Mouse (Mus musculus) midbrain, embryonic 16.5 days (tissue): ENCODE measurements around the gene Nup214. TPM values are rescaled to one million over a fixed set of nuclear protein-coding genes. Genes with fewer than 3 reads are reported as not detected.
"Not testable (repeated sequence)": the region's sequence is repeated elsewhere in the genome, so short reads cannot be mapped to it uniquely, and the experiment has no call there.

Source experiments
- ATAC-seq: fragments of 200-750 bp; cut with Nextera tagmentation; 2 replicates; pipeline ENCODE4 v1.8.0; 2017; ENCODE audit warnings: moderate TSS enrichment
- H3K27ac ChIP-seq: fragments of 300-500 bp; sonication (generic); 2 replicates; pipeline ENCODE4 v1.5.1; 2014; ENCODE audit warnings: mild to moderate bottlenecking, low read length, mixed read lengths
- H3K27me3 ChIP-seq: fragments of 300-500 bp; sonication (generic); 2 replicates; pipeline ENCODE4 v1.6.1; 2014; ENCODE audit warnings: low read depth, low read length, mixed read lengths; ENCODE audit not compliant: control insufficient read depth, insufficient read depth
- H3K36me3 ChIP-seq: fragments of 300-500 bp; sonication (generic); 2 replicates; pipeline ENCODE4 v1.6.1; 2014; ENCODE audit warnings: mild to moderate bottlenecking, low read length, moderate library complexity, mixed read lengths; ENCODE audit not compliant: control insufficient read depth, insufficient read depth
- H3K4me1 ChIP-seq: fragments of 300-500 bp; sonication (generic); 2 replicates; pipeline ENCODE4 v1.6.1; 2014; ENCODE audit warnings: mild to moderate bottlenecking, low read length, mixed read lengths; ENCODE audit not compliant: control insufficient read depth, insufficient read depth
- H3K4me2 ChIP-seq: fragments of 300-500 bp; sonication (generic); 2 replicates; pipeline ENCODE4 v1.6.1; 2014; ENCODE audit warnings: mild to moderate bottlenecking, low read length, mixed read lengths
- H3K4me3 ChIP-seq: fragments of 300-500 bp; sonication (generic); 2 replicates; pipeline ENCODE4 v1.5.1; 2014; ENCODE audit warnings: low read depth, mild to moderate bottlenecking, low read length, moderate library complexity, mixed read lengths
- H3K9ac ChIP-seq: fragments of 300-500 bp; sonication (generic); 2 replicates; pipeline ENCODE4 v1.6.1; 2014; ENCODE audit warnings: low read depth, low read length, mixed read lengths
- H3K9me3 ChIP-seq: fragments of 300-500 bp; sonication (generic); replicated peaks from 2 replicates; pipeline ENCODE4 v1.6.1; 2014; ENCODE audit warnings: mild to moderate bottlenecking, low read length, mixed read lengths; ENCODE audit not compliant: control insufficient read depth, poor library complexity, severe bottlenecking
- WGBS: fragments of 180-500 bp; shearing (Covaris S2); extraction: QIAGEN DNeasy Blood & Tissue Kit; methylation state at CpG from one replicate; pipeline ENCODE4 v1.1.7; 2014; 5-methylcytosine and 5-hydroxymethylcytosine counted together
- polyA plus RNA-seq: library from polyadenylated mRNA; unstranded; fragments of >200 nt; fragmentation: Nextera tagmentation; extraction: Ambion mirVana; gene quantifications from 2 replicates; pipeline ENCODE4 v1.2.1, GENCODE M21; 2015

The Nup214 gene
- polyA plus RNA-seq, 1 experiment from 2014 or later, result 63.9 TPM

GRCm38 (mm10) chr2:32019704-32020103 lies 45.5 kb downstream of the Nup214 start:
- no peak overlapping the region for H3K9ac ChIP-seq
- H3K4me1 ChIP-seq, result no peaks in the 10 kb centered on the region
- WGBS, result 82% methylated on average over 4 of the region's 4 CpGs
- H3K36me3 ChIP-seq, result peaks cover 54% of the 10 kb centered on the region
- H3K4me3 ChIP-seq, result no peak overlapping the region
- no peak for ATAC-seq
- H3K27me3 ChIP-seq, result no peaks in the 10 kb centered on the region
- no peak overlapping the region for H3K4me2 ChIP-seq
- H3K27ac ChIP-seq, result no peak overlapping the region
- H3K9me3 ChIP-seq, result no peaks in the 10 kb centered on the region

GRCm38 (mm10) chr2:32020229-32020628 lies 46.0 kb downstream of the Nup214 start:
- no peak for ATAC-seq
- Histone ChIP-seq H3K9me3 (no peaks in the 10 kb centered on the region), H3K36me3 (peaks cover 53% of the 10 kb centered on the region), H3K4me3 (no peak overlapping the region), H3K27ac (no peak overlapping the region), H3K4me1 (no peaks in the 10 kb centered on the region), H3K9ac (no peak overlapping the region), H3K27me3 (no peaks in the 10 kb centered on the region), H3K4me2 (no peak overlapping the region)
- WGBS, result 96% methylated on average over 5 of the region's 5 CpGs

- Histone ChIP-seq H3K27me3 (no peaks in the 10 kb centered on the region), H3K36me3 (peaks cover 47% of the 10 kb centered on the region), H3K4me2 (no peak overlapping the region), H3K27ac (no peak overlapping the region), H3K9ac (no peak overlapping the region), H3K4me1 (no peaks in the 10 kb centered on the region), H3K4me3 (no peak overlapping the region), H3K9me3 (no peaks in the 10 kb centered on the region)
- ATAC-seq, result no peak
- WGBS, result 90% methylated on average over 4 of the region's 4 CpGs
Observed at GRCm38 (mm10) chr2:32024372-32024771, 50.1 kb downstream of the Nup214 start.

- H3K4me2 ChIP-seq, result no peak overlapping the region
- H3K9me3 ChIP-seq, result no peaks in the 10 kb centered on the region
- no peak overlapping the region for H3K4me3 ChIP-seq
- H3K36me3 ChIP-seq, result peaks cover 49% of the 10 kb centered on the region
- H3K27me3 ChIP-seq, result no peaks in the 10 kb centered on the region
- H3K4me1 ChIP-seq, result no peaks in the 10 kb centered on the region
- H3K9ac ChIP-seq, result no peak overlapping the region
- no peak for ATAC-seq
- no peak overlapping the region for H3K27ac ChIP-seq
- whole genome bisulfite sequencing, result 89% methylated on average over 3 of the region's 3 CpGs
Observed at GRCm38 (mm10) chr2:32029636-32030035, 55.4 kb downstream of the Nup214 start.

- H3K27me3 ChIP-seq, result no peaks in the 10 kb centered on the region
Observed at GRCm38 (mm10) chr2:32033436-32033835, 59.2 kb downstream of the Nup214 start.

GRCm38 (mm10) chr2:32034206-32034605 lies 60.0 kb downstream of the Nup214 start:
- Histone ChIP-seq H3K4me2 (no peak overlapping the region), H3K4me3 (no peak overlapping the region), H3K27ac (no peak overlapping the region), H3K9me3 (no peaks in the 10 kb centered on the region), H3K27me3 (no peaks in the 10 kb centered on the region), H3K36me3 (peaks cover 54% of the 10 kb centered on the region), H3K9ac (no peak overlapping the region), H3K4me1 (no peaks in the 10 kb centered on the region)
- 98% methylated on average over 6 of the region's 6 CpGs for WGBS
- no peak for ATAC-seq

More at GRCm38 (mm10) chr2:32033436-32033835, 59.2 kb downstream of the Nup214 start:
- Histone ChIP-seq H3K9ac (no peak overlapping the region), H3K27ac (no peak overlapping the region), H3K36me3 (peaks cover 47% of the 10 kb centered on the region), H3K4me1 (no peaks in the 10 kb centered on the region), H3K4me2 (no peak overlapping the region), H3K4me3 (no peak overlapping the region), H3K9me3 (no peaks in the 10 kb centered on the region)
- 86% methylated on average over 6 of the region's 6 CpGs for WGBS
- no peak for ATAC-seq

GRCm38 (mm10) chr2:32037279-32037858 lies 63.1 kb downstream of the Nup214 start:
- no peak overlapping the region for H3K4me2 ChIP-seq
- 84% methylated on average over 6 of the region's 6 CpGs for WGBS
- no peak for ATAC-seq
- H3K9ac ChIP-seq, result no peak overlapping the region
- no peaks in the 10 kb centered on the region for H3K4me1 ChIP-seq
- no peak overlapping the region for H3K4me3 ChIP-seq
- peaks cover 51% of the 10 kb centered on the region for H3K36me3 ChIP-seq
- no peaks in the 10 kb centered on the region for H3K9me3 ChIP-seq
- no peak overlapping the region for H3K27ac ChIP-seq
- no peaks in the 10 kb centered on the region for H3K27me3 ChIP-seq

- H3K4me1 ChIP-seq, result no peaks in the 10 kb centered on the region
- WGBS, result 80% methylated on average over 8 of the region's 8 CpGs
- H3K9ac ChIP-seq, result no peak overlapping the region
- H3K27me3 ChIP-seq, result no peaks in the 10 kb centered on the region
- peaks cover 42% of the 10 kb centered on the region for H3K36me3 ChIP-seq
- H3K4me2 ChIP-seq, result no peak overlapping the region
- no peak for ATAC-seq
- no peaks in the 10 kb centered on the region for H3K9me3 ChIP-seq
- H3K4me3 ChIP-seq, result no peak overlapping the region
- H3K27ac ChIP-seq, result no peak overlapping the region
Observed at GRCm38 (mm10) chr2:32038661-32039081, 64.4 kb downstream of the Nup214 start.

- H3K9me3 ChIP-seq, H3K9ac ChIP-seq, H3K27me3 ChIP-seq, H3K4me2 ChIP-seq, H3K4me3 ChIP-seq, H3K4me1 ChIP-seq, H3K27ac ChIP-seq, ATAC-seq: not testable (repeated sequence)
- WGBS, result 92% methylated on average over 9 of the region's 9 CpGs
- H3K36me3 ChIP-seq, result peaks cover 37% of the 10 kb centered on the region
Observed at GRCm38 (mm10) chr2:32040646-32041045, 66.4 kb downstream of the Nup214 start.
